Mouse (Mus musculus) heart, embryonic 12.5 days (tissue): ENCODE data around the gene Wdr91. TPM values are rescaled to one million over a fixed set of nuclear protein-coding genes. Genes with fewer than 3 reads are reported as not detected.

ENCODE experiments used
- ATAC-seq: fragments of 200-750 bp; cut with Nextera tagmentation; 2 replicates; pipeline ENCODE4 v1.8.0; 2017; ENCODE audit warnings: moderate TSS enrichment, moderate library complexity; ENCODE audit not compliant: insufficient number of reproducible peaks, low FRiP score
- H3K27ac ChIP-seq: fragments of 300-500 bp; sonication (generic); 2 replicates; pipeline ENCODE4 v1.5.1; 2016; ENCODE audit warnings: mild to moderate bottlenecking, moderate library complexity; ENCODE audit not compliant: poor library complexity, severe bottlenecking
- H3K27me3 ChIP-seq: fragments of 300-500 bp; sonication (generic); replicated peaks from 2 replicates; pipeline ENCODE4 v1.6.1; 2016; ENCODE audit warnings: mild to moderate bottlenecking, moderate library complexity
- H3K36me3 ChIP-seq: fragments of 300-500 bp; sonication (generic); 2 replicates; pipeline ENCODE4 v1.6.1; 2016; ENCODE audit warnings: mild to moderate bottlenecking, moderate library complexity
- H3K4me1 ChIP-seq: fragments of 300-500 bp; sonication (generic); replicated peaks from 2 replicates; pipeline ENCODE4 v1.6.1; 2016; ENCODE audit warnings: mild to moderate bottlenecking
- H3K4me2 ChIP-seq: fragments of 300-500 bp; sonication (generic); 2 replicates; pipeline ENCODE4 v1.6.1; 2016; ENCODE audit warnings: mild to moderate bottlenecking, moderate library complexity
- H3K4me3 ChIP-seq: fragments of 300-500 bp; sonication (generic); 2 replicates; pipeline ENCODE4 v1.5.1; 2016; ENCODE audit warnings: mild to moderate bottlenecking
- H3K9ac ChIP-seq: fragments of 300-500 bp; sonication (generic); 2 replicates; pipeline ENCODE4 v1.6.1; 2016; ENCODE audit warnings: mild to moderate bottlenecking, moderate library complexity
- H3K9me3 ChIP-seq: fragments of 300-500 bp; sonication (generic); replicated peaks from 2 replicates; pipeline ENCODE4 v1.6.1; 2016; ENCODE audit warnings: mild to moderate bottlenecking, moderate library complexity
- WGBS: fragments of 180-500 bp; shearing (Covaris S2); methylation state at CpG from one replicate; pipeline ENCODE4 v1.1.7; 2016; 5-methylcytosine and 5-hydroxymethylcytosine counted together
- polyA plus RNA-seq: library from polyadenylated mRNA; unstranded; fragments of >200 nt; fragmentation: Nextera tagmentation; extraction: Ambion mirVana; gene quantifications from 2 replicates; pipeline ENCODE4 v1.2.1, GENCODE M21; 2016

The Wdr91 gene
- polyA plus RNA-seq, 1 experiment from 2014 or later, result 10.7 TPM

DNA sequence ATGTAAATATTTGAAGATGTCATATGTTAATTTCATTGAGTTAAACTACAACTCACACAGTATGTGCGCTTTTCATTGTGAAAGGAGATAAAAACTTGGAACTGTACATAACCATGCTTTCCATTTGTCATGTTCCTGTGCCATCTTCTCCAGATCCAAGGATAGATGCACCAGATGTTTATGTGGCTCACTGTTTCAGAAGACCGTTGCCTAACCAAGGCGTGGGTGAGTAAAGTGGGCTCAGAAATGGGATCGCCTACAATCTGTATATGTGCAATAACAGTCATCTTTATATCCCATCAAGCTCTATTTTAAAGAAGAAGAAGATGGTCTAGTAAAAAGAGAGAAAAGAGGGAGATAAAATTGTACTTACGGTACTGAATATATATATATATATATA lies 78.3 kb downstream of the Wdr91 start:
- Histone ChIP-seq H3K27me3 (no peaks in the 10 kb centered on the region), H3K9ac (no peak overlapping the region), H3K36me3 (no peaks in the 10 kb centered on the region), H3K27ac (no peak overlapping the region), H3K4me2 (no peak overlapping the region), H3K4me1 (no peaks in the 10 kb centered on the region), H3K4me3 (no peak overlapping the region), H3K9me3 (no peaks in the 10 kb centered on the region)
- ATAC-seq, result no peak
- 94% methylated on average over 5 of the region's 5 CpGs for WGBS

Other genes starting within 250 kb of the Wdr91 start
- 6.2 and 6.4 TPM in 2 replicates for gene Agbl3, start 130.4 kb downstream of the Wdr91 start, polyA plus RNA-seq
- 1.1 and 1.2 TPM in 2 replicates for gene Tmem140, start 47.7 kb downstream of the Wdr91 start, polyA plus RNA-seq
- 9.7 and 11.2 TPM in 2 replicates for gene Cyren, start 32.8 kb downstream of the Wdr91 start, polyA plus RNA-seq
- gene Stra8, start 9.3 kb upstream of the Wdr91 start, polyA plus RNA-seq, result not detected in 2 replicates
- 0.18 and 0.33 TPM in 2 replicates for gene Slc23a4, start 77.5 kb upstream of the Wdr91 start, polyA plus RNA-seq
- 22.4 and 23.3 TPM in 2 replicates for gene Cnot4, start 222.8 kb upstream of the Wdr91 start, polyA plus RNA-seq